Mouse (Mus musculus): Measurements from ENCODE around the gene Ccr10.

DNA sequence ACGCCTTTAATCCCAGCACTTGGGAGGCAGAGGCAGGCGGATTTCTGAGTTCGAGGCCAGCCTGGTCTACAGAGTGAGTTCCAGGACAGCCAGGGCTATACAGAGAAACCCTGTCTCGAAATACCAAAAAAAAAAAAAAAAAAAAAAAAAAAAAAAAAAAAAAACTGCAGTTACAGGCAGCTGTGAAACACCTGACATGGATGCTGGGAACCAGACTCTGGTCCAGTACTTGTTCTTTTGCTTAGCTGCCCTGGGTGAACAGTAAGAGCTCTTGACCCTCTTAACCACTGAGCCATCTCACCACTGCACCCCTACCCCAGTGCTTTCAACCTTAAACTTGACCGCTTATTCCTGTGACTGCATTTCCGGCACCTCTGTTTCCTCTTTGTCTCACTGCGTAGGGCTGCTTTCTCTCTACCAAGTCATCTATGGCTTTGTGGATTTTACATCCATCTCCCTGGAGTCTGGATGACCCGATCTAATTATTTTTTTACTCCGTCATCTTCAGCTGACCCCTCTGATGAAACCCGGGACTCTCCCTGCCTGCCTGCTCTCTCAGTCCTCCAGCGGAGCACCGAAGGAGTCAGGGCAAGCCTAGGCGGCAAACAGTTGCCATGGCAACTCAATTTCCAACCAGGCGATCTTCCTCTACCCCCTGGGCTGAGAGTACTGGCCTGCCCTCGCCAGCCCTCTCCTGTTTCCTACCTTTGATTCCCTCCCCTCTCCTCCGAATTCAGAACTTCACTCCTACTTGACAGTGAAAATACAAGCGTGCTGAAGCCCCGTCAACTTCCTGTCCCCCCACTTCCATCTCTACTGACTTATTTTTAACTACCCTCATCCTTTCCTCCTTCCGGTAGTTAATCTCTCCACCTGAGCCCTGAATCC is 31.7 kb downstream of the Ccr10 start:
- TF ChIP-seq CTCF (IDR thresholded peaks at IDR 0.05; ENCODE audit: low read depth) (no peak), EP300 (IDR thresholded peaks at IDR 0.05; ENCODE audit: low read depth) (no peak)

All from liver, embryonic 14.5 days (tissue).